9 mouse cellular contexts compared by ENCODE assay signal in the genomic region with DNA sequence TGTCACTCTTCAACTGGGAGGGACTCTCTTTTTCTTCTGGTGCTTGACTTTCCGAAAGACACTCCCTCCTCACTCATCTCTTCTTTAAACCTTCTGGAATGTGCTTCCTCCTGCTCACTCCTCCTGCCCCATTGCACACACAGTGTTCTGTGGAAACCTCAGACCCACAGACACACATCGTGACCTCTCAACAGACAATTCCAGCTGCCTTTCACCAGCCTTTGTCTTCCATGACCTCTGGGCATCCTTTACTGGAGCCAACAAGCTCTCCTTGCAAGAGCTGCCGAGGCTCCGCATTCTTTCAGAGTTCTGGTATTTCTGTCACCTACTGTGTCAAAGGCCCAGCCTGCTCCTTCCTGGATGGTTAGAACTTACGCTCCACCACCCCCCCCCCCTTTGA.
A peak's percentile ranks its signal among the peaks of the same experiment; 100 is the strongest.
DNase-seq lines count a peak whose midpoint lies in the region; ATAC-seq and TF ChIP-seq lines count a peak whose summit lies in the region.
"Had no signal": no experiment of that assay in that cellular context is flagged by ENCODE, and none has a peak within 500 bp of the region (broad histone marks: within the 10 kb centered on the region; RNA-seq: fewer than 3 reads in every experiment).

No protein-coding gene starts in this region.

- TF ChIP-seq CTCF in gastrocnemius, adult 2 months (IDR thresholded peaks at IDR 0.05), result no peak

- intact Hi-C loops in gastrocnemius, adult 2 months (cut with DNase I), result no loop called here
- intact Hi-C loops in gastrocnemius, postnatal 14 days (cut with DNase I; ENCODE audit: low total_unique reads), result no loop called here

- H3K4me1 ChIP-seq in lung, embryonic 16.5 days (replicated peaks; ENCODE audit: control insufficient read depth, insufficient read depth, low read length), result peaks cover 64% of the 10 kb centered on the region
- H3K4me1 ChIP-seq in heart, embryonic 15.5 days (replicated peaks), result peaks cover 86% of the 10 kb centered on the region
- H3K4me1 ChIP-seq in stomach, embryonic 15.5 days, result peaks cover 28% of the 10 kb centered on the region

- no peak for DNase-seq in gastrocnemius, adult 2 months
- DNase-seq in gastrocnemius, postnatal 14 days, result no peak
- no peak for DNase-seq in lung, postnatal 10 days
- no peak for DNase-seq in cerebellum, adult 9-10 months
- DNase-seq in right cerebral cortex, adult 2 months (ENCODE audit: low spot score in 2 of 2), result no peak
- DNase-seq: cerebellum, postnatal 25 days had no signal

- H3K27ac ChIP-seq in gastrocnemius, adult 2 months, result peak overlapping the region; percentile 70
- no peak overlapping the region for H3K27ac ChIP-seq in lung, embryonic 16.5 days (ENCODE audit: low read length)
- peak overlapping the region; percentile 61 for H3K27ac ChIP-seq in heart, embryonic 15.5 days
- peak overlapping the region; percentile 12; the same call in 1 of the 2 replicates for H3K27ac ChIP-seq in stomach, embryonic 15.5 days

- H3K9me3 ChIP-seq in lung, embryonic 16.5 days (ENCODE audit: control insufficient read depth, low read length), result no peaks in the 10 kb centered on the region
- no peaks in the 10 kb centered on the region for H3K9me3 ChIP-seq in heart, embryonic 15.5 days (replicated peaks)
- H3K9me3 ChIP-seq in stomach, embryonic 15.5 days, result no peaks in the 10 kb centered on the region

- H3K4me3 ChIP-seq in gastrocnemius, adult 2 months, result no peak overlapping the region
- no peak overlapping the region for H3K4me3 ChIP-seq in lung, embryonic 16.5 days (ENCODE audit: low read length)
- H3K4me3 ChIP-seq in heart, embryonic 15.5 days, result no peak overlapping the region
- H3K4me3 ChIP-seq in stomach, embryonic 15.5 days (replicated peaks), result no peak overlapping the region

- WGBS in lung, embryonic 16.5 days, result 17% methylated on average over 5 of the region's 5 CpGs
- WGBS in heart, embryonic 15.5 days, result 23% methylated on average over 5 of the region's 5 CpGs
- WGBS in stomach, embryonic 15.5 days, result 35% methylated on average over 5 of the region's 5 CpGs

- H3K27me3 ChIP-seq in lung, embryonic 16.5 days (ENCODE audit: control insufficient read depth, insufficient read depth, low read depth, low read length), result no peaks in the 10 kb centered on the region
- no peaks in the 10 kb centered on the region for H3K27me3 ChIP-seq in heart, embryonic 15.5 days
- no peaks in the 10 kb centered on the region for H3K27me3 ChIP-seq in stomach, embryonic 15.5 days (replicated peaks)

- H3K4me2 ChIP-seq in lung, embryonic 16.5 days (ENCODE audit: low read depth, low read length), result no peak overlapping the region
- H3K4me2 ChIP-seq in heart, embryonic 15.5 days, result no peak overlapping the region
- no peak overlapping the region for H3K4me2 ChIP-seq in stomach, embryonic 15.5 days

- no peak overlapping the region for H3K9ac ChIP-seq in lung, embryonic 16.5 days (ENCODE audit: low read length)
- H3K9ac ChIP-seq in heart, embryonic 15.5 days, result no peak overlapping the region
- H3K9ac ChIP-seq in stomach, embryonic 15.5 days, result no peak overlapping the region

- H3K36me3 ChIP-seq in lung, embryonic 16.5 days (ENCODE audit: control insufficient read depth, insufficient read depth, low read length), result no peaks in the 10 kb centered on the region
- H3K36me3 ChIP-seq in heart, embryonic 15.5 days, result no peaks in the 10 kb centered on the region
- H3K36me3 ChIP-seq in stomach, embryonic 15.5 days, result no peaks in the 10 kb centered on the region

- 0 out of 2 replicates have a peak, but pooled peaks have one; percentile 11 for ATAC-seq in lung, embryonic 16.5 days (ENCODE audit: low read depth)
- ATAC-seq in heart, embryonic 15.5 days (replicated peaks; ENCODE audit: insufficient number of reproducible peaks, insufficient read depth, low FRiP score, low read depth), result peak; percentile 30; the same call in 1 of the 2 replicates
- ATAC-seq in stomach, embryonic 15.5 days (ENCODE audit: insufficient read depth, low FRiP score, low read depth), result no peak
